Mouse (Mus musculus) bone marrow macrophage, adult 2 months (primary cell): ENCODE results near the gene Myrf.

Experiments used
- CTCF ChIP-seq: IDR thresholded peaks from 2 replicates; pipeline ENCODE4 v1.5.1; 2012; ENCODE audit warnings: low read depth, mild to moderate bottlenecking, low read length, moderate library complexity
- POLR2A ChIP-seq: IDR thresholded peaks from 2 replicates; pipeline ENCODE4 v1.6.1; 2012; ENCODE audit warnings: mild to moderate bottlenecking, low read depth, low read length, borderline replicate concordance

GRCm38 (mm10) chr19:10244183-10244582, 3.6 kb upstream of the Myrf start:
- no peak for TF ChIP-seq POLR2A
- TF ChIP-seq CTCF, result peak; percentile 37
